Mouse (Mus musculus): ENCODE data around the gene Ank2. TPM values are rescaled to one million over a fixed set of nuclear protein-coding genes. Genes with fewer than 3 reads are reported as not detected.

Gene Ank2
- polyA plus RNA-seq, 1 experiment from 2014 or later = 5.1 TPM

- H3K4me3 ChIP-seq (ENCODE audit: low read depth, low read length) = no peak overlapping the region
- H3K27ac ChIP-seq (ENCODE audit: low read depth) = no peak overlapping the region
- H3K4me2 ChIP-seq (ENCODE audit: low read depth, low read length) = no peak overlapping the region
- TF ChIP-seq EP300 (IDR thresholded peaks at IDR 0.05; ENCODE audit: low read depth) = no peak
- TF ChIP-seq CTCF (IDR thresholded peaks at IDR 0.05; ENCODE audit: low read depth) = no peak
- 83% methylated on average over 4 of the region's 4 CpGs for WGBS (ENCODE audit: insufficient replicate concordance)
- H3K36me3 ChIP-seq (replicated peaks; ENCODE audit: insufficient read depth, low read length) = no peaks in the 10 kb centered on the region
- no peak overlapping the region for H3K9ac ChIP-seq (replicated peaks)
- ATAC-seq (no peak), DNase-seq (no peak)
- no peaks in the 10 kb centered on the region for H3K9me3 ChIP-seq (ENCODE audit: low read length)
- no peaks in the 10 kb centered on the region for H3K4me1 ChIP-seq (ENCODE audit: insufficient read depth)
- H3K27me3 ChIP-seq (ENCODE audit: insufficient read depth, low read length) = no peaks in the 10 kb centered on the region
These were observed 405.5 kb downstream of the Ank2 start for GRCm38 (mm10) chr3:127093631-127094030.

- WGBS (ENCODE audit: insufficient replicate concordance) = 93% methylated on average over 1 of the region's 1 CpGs
- no peaks in the 10 kb centered on the region for H3K9me3 ChIP-seq (ENCODE audit: low read length)
- no peaks in the 10 kb centered on the region for H3K27me3 ChIP-seq (ENCODE audit: insufficient read depth, low read length)
- H3K9ac ChIP-seq (replicated peaks) = no peak overlapping the region
- no peak for TF ChIP-seq EP300 (IDR thresholded peaks at IDR 0.05; ENCODE audit: low read depth)
- no peak for TF ChIP-seq CTCF (IDR thresholded peaks at IDR 0.05; ENCODE audit: low read depth)
- no peak for ATAC-seq
- H3K36me3 ChIP-seq (replicated peaks; ENCODE audit: insufficient read depth, low read length) = no peaks in the 10 kb centered on the region
- H3K4me3 ChIP-seq (ENCODE audit: low read depth, low read length) = no peak overlapping the region
- no peaks in the 10 kb centered on the region for H3K4me1 ChIP-seq (ENCODE audit: insufficient read depth)
- no peak overlapping the region for H3K4me2 ChIP-seq (ENCODE audit: low read depth, low read length)
- no peak overlapping the region for H3K27ac ChIP-seq (ENCODE audit: low read depth)
- no peak for DNase-seq
These were observed 411.6 kb downstream of the Ank2 start for GRCm38 (mm10) chr3:127087574-127087973.

GRCm38 (mm10) chr3:127086834-127087506 is 412.2 kb downstream of the Ank2 start:
- H3K9me3 ChIP-seq (ENCODE audit: low read length) = no peaks in the 10 kb centered on the region
- 69% methylated on average over 3 of the region's 3 CpGs for WGBS (ENCODE audit: insufficient replicate concordance)
- H3K27me3 ChIP-seq (ENCODE audit: insufficient read depth, low read length) = no peaks in the 10 kb centered on the region
- H3K9ac ChIP-seq (replicated peaks) = no peak overlapping the region
- no peak for DNase-seq
- ATAC-seq = no peak
- TF ChIP-seq CTCF (IDR thresholded peaks at IDR 0.05; ENCODE audit: low read depth) (no peak), EP300 (IDR thresholded peaks at IDR 0.05; ENCODE audit: low read depth) (no peak)
- no peaks in the 10 kb centered on the region for H3K4me1 ChIP-seq (ENCODE audit: insufficient read depth)
- H3K27ac ChIP-seq (ENCODE audit: low read depth) = no peak overlapping the region
- H3K36me3 ChIP-seq (replicated peaks; ENCODE audit: insufficient read depth, low read length) = no peaks in the 10 kb centered on the region
- H3K4me2 ChIP-seq (ENCODE audit: low read depth, low read length) = no peak overlapping the region
- H3K4me3 ChIP-seq (ENCODE audit: low read depth, low read length) = no peak overlapping the region

GRCm38 (mm10) chr3:127077369-127077768 is 421.8 kb downstream of the Ank2 start:
- Histone ChIP-seq H3K4me3 (ENCODE audit: low read depth, low read length) (no peak overlapping the region), H3K27ac (ENCODE audit: low read depth) (no peak overlapping the region), H3K9me3 (ENCODE audit: low read length) (no peaks in the 10 kb centered on the region), H3K4me1 (ENCODE audit: insufficient read depth) (no peaks in the 10 kb centered on the region), H3K9ac (replicated peaks) (no peak overlapping the region), H3K36me3 (replicated peaks; ENCODE audit: insufficient read depth, low read length) (no peaks in the 10 kb centered on the region), H3K27me3 (ENCODE audit: insufficient read depth, low read length) (no peaks in the 10 kb centered on the region), H3K4me2 (ENCODE audit: low read depth, low read length) (no peak overlapping the region)
- WGBS (ENCODE audit: insufficient replicate concordance) = 76% methylated on average over 5 of the region's 5 CpGs
- no peak for ATAC-seq
- TF ChIP-seq CTCF (IDR thresholded peaks at IDR 0.05; ENCODE audit: low read depth) = no peak
- no peak for TF ChIP-seq EP300 (IDR thresholded peaks at IDR 0.05; ENCODE audit: low read depth)
- DNase-seq = no peak

- H3K9me3 ChIP-seq (ENCODE audit: low read length) = no peaks in the 10 kb centered on the region
- WGBS (ENCODE audit: insufficient replicate concordance) = 70% methylated on average over 8 of the region's 8 CpGs
- TF ChIP-seq CTCF (IDR thresholded peaks at IDR 0.05; ENCODE audit: low read depth) = no peak
- TF ChIP-seq EP300 (IDR thresholded peaks at IDR 0.05; ENCODE audit: low read depth) = no peak
- no peaks in the 10 kb centered on the region for H3K27me3 ChIP-seq (ENCODE audit: insufficient read depth, low read length)
- DNase-seq (no peak), ATAC-seq (no peak)
- no peak overlapping the region for H3K9ac ChIP-seq (replicated peaks)
- no peak overlapping the region for H3K4me2 ChIP-seq (ENCODE audit: low read depth, low read length)
- H3K27ac ChIP-seq (ENCODE audit: low read depth) = no peak overlapping the region
- H3K4me3 ChIP-seq (ENCODE audit: low read depth, low read length) = no peak overlapping the region
- no peaks in the 10 kb centered on the region for H3K36me3 ChIP-seq (replicated peaks; ENCODE audit: insufficient read depth, low read length)
- no peaks in the 10 kb centered on the region for H3K4me1 ChIP-seq (ENCODE audit: insufficient read depth)
These were observed 423.4 kb downstream of the Ank2 start for GRCm38 (mm10) chr3:127075531-127076280.

GRCm38 (mm10) chr3:127071471-127071870 is 427.7 kb downstream of the Ank2 start:
- H3K4me2 ChIP-seq (ENCODE audit: low read depth, low read length) = no peak overlapping the region
- H3K9ac ChIP-seq (replicated peaks) = no peak overlapping the region
- DNase-seq (no peak), ATAC-seq (no peak)
- H3K36me3 ChIP-seq (replicated peaks; ENCODE audit: insufficient read depth, low read length) = no peaks in the 10 kb centered on the region
- H3K9me3 ChIP-seq (ENCODE audit: low read length) = no peaks in the 10 kb centered on the region
- TF ChIP-seq CTCF (IDR thresholded peaks at IDR 0.05; ENCODE audit: low read depth) (no peak), EP300 (IDR thresholded peaks at IDR 0.05; ENCODE audit: low read depth) (no peak)
- no peaks in the 10 kb centered on the region for H3K4me1 ChIP-seq (ENCODE audit: insufficient read depth)
- no peaks in the 10 kb centered on the region for H3K27me3 ChIP-seq (ENCODE audit: insufficient read depth, low read length)
- H3K4me3 ChIP-seq (ENCODE audit: low read depth, low read length) = no peak overlapping the region
- 74% methylated on average over 1 of the region's 1 CpGs for WGBS (ENCODE audit: insufficient replicate concordance)
- H3K27ac ChIP-seq (ENCODE audit: low read depth) = no peak overlapping the region

Data from liver, postnatal 0 days (tissue).